Mouse (Mus musculus): ENCODE data around the gene AU040320.
A peak's percentile ranks its signal among the peaks of the same experiment; 100 is the strongest.

DNA sequence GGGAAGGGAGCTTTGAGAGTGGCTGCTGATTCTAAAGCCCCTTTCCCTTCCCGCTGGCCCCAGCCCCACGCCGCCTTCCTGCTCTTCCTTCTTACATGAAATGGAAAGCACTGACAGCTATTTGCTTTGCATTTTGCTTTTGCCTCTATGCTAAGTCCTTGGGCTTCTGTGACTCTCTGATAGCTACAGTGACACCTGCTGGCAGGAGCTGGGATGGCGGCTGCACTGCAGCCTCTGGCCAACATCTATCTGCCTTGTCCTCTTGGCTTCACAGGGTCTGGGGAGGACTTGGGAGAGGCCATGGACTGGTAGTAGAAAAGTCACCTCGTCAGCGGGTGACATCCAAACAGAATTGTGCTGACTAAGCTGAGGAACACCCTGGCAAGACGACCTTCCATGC lies 86.5 kb downstream of the AU040320 start:
- TF ChIP-seq CTCF (conservative IDR thresholded peaks at IDR 0.05 in 1 of 2, IDR thresholded peaks at IDR 0.05 in 1 of 2; ENCODE audit: low read depth in 2 of 2, low read length in 2 of 2) (peak; percentile 72 to 88; a peak in 3 of 4 replicates), UBTF (IDR thresholded peaks at IDR 0.05; ENCODE audit: low read depth, low read length) (no peak)
